Mouse (Mus musculus) midbrain, embryonic 16.5 days (tissue): ENCODE measurements at regions not wholly inside any gene's neighbourhood (a gene's known extent, or its start where the extent isn't known, plus 50 kb on each side); places are given as distances from the start of the nearest gene placed in this dataset. TPM values are rescaled to one million over a fixed set of nuclear protein-coding genes. Genes with fewer than 3 reads are reported as not detected.
A peak's percentile ranks its signal among the peaks of the same experiment; 100 is the strongest.

Experiments
- ATAC-seq: fragments of 200-750 bp; cut with Nextera tagmentation; 2 replicates; pipeline ENCODE4 v1.8.0; 2017; ENCODE audit warnings: moderate TSS enrichment
- H3K27ac ChIP-seq: fragments of 300-500 bp; sonication (generic); 2 replicates; pipeline ENCODE4 v1.5.1; 2014; ENCODE audit warnings: mild to moderate bottlenecking, low read length, mixed read lengths
- H3K27me3 ChIP-seq: fragments of 300-500 bp; sonication (generic); 2 replicates; pipeline ENCODE4 v1.6.1; 2014; ENCODE audit warnings: low read depth, low read length, mixed read lengths; ENCODE audit not compliant: control insufficient read depth, insufficient read depth
- H3K36me3 ChIP-seq: fragments of 300-500 bp; sonication (generic); 2 replicates; pipeline ENCODE4 v1.6.1; 2014; ENCODE audit warnings: mild to moderate bottlenecking, low read length, moderate library complexity, mixed read lengths; ENCODE audit not compliant: control insufficient read depth, insufficient read depth
- H3K4me1 ChIP-seq: fragments of 300-500 bp; sonication (generic); 2 replicates; pipeline ENCODE4 v1.6.1; 2014; ENCODE audit warnings: mild to moderate bottlenecking, low read length, mixed read lengths; ENCODE audit not compliant: control insufficient read depth, insufficient read depth
- H3K4me2 ChIP-seq: fragments of 300-500 bp; sonication (generic); 2 replicates; pipeline ENCODE4 v1.6.1; 2014; ENCODE audit warnings: mild to moderate bottlenecking, low read length, mixed read lengths
- H3K4me3 ChIP-seq: fragments of 300-500 bp; sonication (generic); 2 replicates; pipeline ENCODE4 v1.5.1; 2014; ENCODE audit warnings: low read depth, mild to moderate bottlenecking, low read length, moderate library complexity, mixed read lengths
- H3K9ac ChIP-seq: fragments of 300-500 bp; sonication (generic); 2 replicates; pipeline ENCODE4 v1.6.1; 2014; ENCODE audit warnings: low read depth, low read length, mixed read lengths
- H3K9me3 ChIP-seq: fragments of 300-500 bp; sonication (generic); replicated peaks from 2 replicates; pipeline ENCODE4 v1.6.1; 2014; ENCODE audit warnings: mild to moderate bottlenecking, low read length, mixed read lengths; ENCODE audit not compliant: control insufficient read depth, poor library complexity, severe bottlenecking
- WGBS: fragments of 180-500 bp; shearing (Covaris S2); extraction: QIAGEN DNeasy Blood & Tissue Kit; methylation state at CpG from one replicate; pipeline ENCODE4 v1.1.7; 2014; 5-methylcytosine and 5-hydroxymethylcytosine counted together
- microRNA counts: library from miRNA; unstranded; fragments of <30 nt; microRNA quantifications from one replicate; lab custom pipeline; 2016
- microRNA-seq: library from miRNA; unstranded; fragments of <30 nt; microRNA quantifications from one replicate; pipeline ENCODE4, GENCODE M21; 2017

- WGBS = 53% methylated on average over 3 of the region's 3 CpGs
- H3K27ac ChIP-seq = no peak overlapping the region
- no peak overlapping the region for H3K9ac ChIP-seq
- H3K9me3 ChIP-seq = no peaks in the 10 kb centered on the region
- no peaks in the 10 kb centered on the region for H3K27me3 ChIP-seq
- H3K4me1 ChIP-seq = no peaks in the 10 kb centered on the region
- no peak overlapping the region for H3K4me2 ChIP-seq
- H3K36me3 ChIP-seq = no peaks in the 10 kb centered on the region
- ATAC-seq = no peak
- no peak overlapping the region for H3K4me3 ChIP-seq
Observed at GRCm38 (mm10) chr8:64281598-64281997, 75.5 kb upstream of the Tll1 start.

- ATAC-seq = no peak
- Histone ChIP-seq H3K4me3 (no peak overlapping the region), H3K27ac (no peak overlapping the region), H3K9me3 (no peaks in the 10 kb centered on the region), H3K4me2 (no peak overlapping the region), H3K27me3 (no peaks in the 10 kb centered on the region), H3K4me1 (no peaks in the 10 kb centered on the region), H3K9ac (no peak overlapping the region), H3K36me3 (no peaks in the 10 kb centered on the region)
Observed at GRCm38 (mm10) chr8:64280391-64280790, 74.3 kb upstream of the Tll1 start.

GRCm38 (mm10) chr8:64276058-64276457 is 70.0 kb upstream of the Tll1 start:
- Histone ChIP-seq H3K4me3 (no peak overlapping the region), H3K9me3 (no peaks in the 10 kb centered on the region), H3K9ac (no peak overlapping the region), H3K4me2 (no peak overlapping the region), H3K36me3 (no peaks in the 10 kb centered on the region), H3K27ac (no peak overlapping the region), H3K4me1 (no peaks in the 10 kb centered on the region), H3K27me3 (no peaks in the 10 kb centered on the region)
- WGBS = 79% methylated on average over 6 of the region's 6 CpGs
- ATAC-seq = no peak

- WGBS = 92% methylated on average over 6 of the region's 6 CpGs
- no peak for ATAC-seq
Observed at GRCm38 (mm10) chr8:64265304-64265945, 59.4 kb upstream of the Tll1 start.

More at GRCm38 (mm10) chr8:64265304-64265945, 59.4 kb upstream of the Tll1 start:
- Histone ChIP-seq H3K27ac (no peak overlapping the region), H3K4me2 (no peak overlapping the region), H3K9ac (no peak overlapping the region), H3K27me3 (no peaks in the 10 kb centered on the region), H3K4me3 (no peak overlapping the region), H3K4me1 (no peaks in the 10 kb centered on the region), H3K36me3 (no peaks in the 10 kb centered on the region), H3K9me3 (no peaks in the 10 kb centered on the region)

MicroRNA genes in the stretch of these regions (microRNA counts, 519-probe panel; counts per million panel counts)
- 2,438 counts per million, percentile 73 among the panel's probes with 10 or more counts for microRNA mmu-miR-710 (lab: Ali Mortazavi, UCI)

Small RNA genes in the stretch of these regions (microRNA-seq; reads per million reads assigned to microRNA genes)
- gene Mir710 = not detected
